Mouse (Mus musculus) heart, embryonic 13.5 days (tissue): ENCODE measurements around the gene Bag5. TPM values are rescaled to one million over a fixed set of nuclear protein-coding genes. Genes with fewer than 3 reads are reported as not detected.

Source experiments
- ATAC-seq: fragments of 200-750 bp; cut with Nextera tagmentation; 2 replicates; pipeline ENCODE4 v1.8.0; 2017; ENCODE audit warnings: moderate TSS enrichment; ENCODE audit not compliant: insufficient number of reproducible peaks, low FRiP score, low TSS enrichment; ENCODE audit errors: extremely low read depth
- H3K27ac ChIP-seq: fragments of 300-500 bp; sonication (generic); replicated peaks from 2 replicates; pipeline ENCODE4 v1.5.1; 2015; ENCODE audit warnings: moderate library complexity, mild to moderate bottlenecking, inconsistent platforms
- H3K27me3 ChIP-seq: fragments of 300-500 bp; sonication (generic); replicated peaks from 2 replicates; pipeline ENCODE4 v1.6.1; 2015; ENCODE audit warnings: mild to moderate bottlenecking, inconsistent platforms
- H3K36me3 ChIP-seq: fragments of 300-500 bp; sonication (generic); 2 replicates; pipeline ENCODE4 v1.6.1; 2015; ENCODE audit warnings: mild to moderate bottlenecking, inconsistent platforms
- H3K4me1 ChIP-seq: fragments of 300-500 bp; sonication (generic); 2 replicates; pipeline ENCODE4 v1.6.1; 2015; ENCODE audit warnings: inconsistent platforms
- H3K4me2 ChIP-seq: fragments of 300-500 bp; sonication (generic); 2 replicates; pipeline ENCODE4 v1.6.1; 2015; ENCODE audit warnings: inconsistent platforms, mild to moderate bottlenecking, moderate library complexity
- H3K4me3 ChIP-seq: fragments of 300-500 bp; sonication (generic); 2 replicates; pipeline ENCODE4 v1.5.1; 2015; ENCODE audit warnings: moderate library complexity, mild to moderate bottlenecking, inconsistent platforms
- H3K9ac ChIP-seq: fragments of 300-500 bp; sonication (generic); 2 replicates; pipeline ENCODE4 v1.6.1; 2015; ENCODE audit warnings: inconsistent platforms, mild to moderate bottlenecking, moderate library complexity
- H3K9me3 ChIP-seq: fragments of 300-500 bp; sonication (generic); 2 replicates; pipeline ENCODE4 v1.6.1; 2016; ENCODE audit warnings: inconsistent platforms
- WGBS: fragments of 180-500 bp; shearing (Covaris S2); methylation state at CpG from one replicate; pipeline ENCODE4 v1.1.7; 2015; ENCODE audit warnings: mixed read lengths; 5-methylcytosine and 5-hydroxymethylcytosine counted together
- polyA plus RNA-seq: library from polyadenylated mRNA; unstranded; fragments of >200 nt; fragmentation: Nextera tagmentation; extraction: Ambion mirVana; gene quantifications from 2 replicates; pipeline ENCODE4 v1.2.1, GENCODE M21; 2015

Gene Bag5
- polyA plus RNA-seq, 1 experiment from 2014 or later = 35.4 TPM

- Histone ChIP-seq H3K27me3 (no peaks in the 10 kb centered on the region), H3K9ac (peak overlapping the region; percentile 99), H3K4me2 (peak overlapping the region; percentile 85), H3K27ac (peak overlapping the region; percentile 80), H3K4me3 (peak overlapping the region; percentile 99), H3K4me1 (peaks cover 35% of the 10 kb centered on the region), H3K9me3 (no peaks in the 10 kb centered on the region), H3K36me3 (peaks cover 51% of the 10 kb centered on the region)
- WGBS = under 1% methylated on average over 32 of the region's 33 CpGs
- ATAC-seq = no peak; the same call in 1 of the 2 replicates
Measured at GRCm38 (mm10) chr12:111712476-111712875, 581 bp downstream of the Bag5 start.

- Histone ChIP-seq H3K4me1 (peaks cover 50% of the 10 kb centered on the region), H3K36me3 (peaks cover 45% of the 10 kb centered on the region), H3K9me3 (no peaks in the 10 kb centered on the region), H3K4me3 (no peak overlapping the region), H3K27me3 (no peaks in the 10 kb centered on the region), H3K4me2 (no peak overlapping the region), H3K27ac (no peak overlapping the region), H3K9ac (no peak overlapping the region)
- no peak for ATAC-seq
- WGBS = 75% methylated on average over 10 of the region's 10 CpGs
Measured at GRCm38 (mm10) chr12:111710091-111710490, 3.0 kb downstream of the Bag5 start.

DNA sequence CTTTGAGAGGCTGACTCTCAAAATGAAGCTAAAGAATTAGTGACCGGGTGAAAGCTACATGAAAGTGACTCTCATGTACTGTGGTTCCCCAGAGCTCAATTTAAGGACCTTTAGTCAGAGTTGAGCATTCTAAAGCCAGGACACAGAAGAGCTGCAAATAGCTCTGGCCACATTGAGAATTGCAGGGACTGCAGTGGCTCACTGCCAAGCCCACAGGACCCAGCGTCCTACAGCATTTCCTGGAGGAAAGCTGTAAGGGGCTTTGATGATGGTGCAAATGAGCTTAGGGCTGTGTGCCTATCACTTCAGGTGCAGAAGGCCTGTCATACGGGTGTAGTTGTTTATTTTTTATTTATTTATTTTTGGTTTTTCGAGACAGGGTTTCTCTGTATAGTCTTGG lies 4.9 kb downstream of the Bag5 start:
- Histone ChIP-seq H3K27ac (no peak overlapping the region), H3K4me1 (peaks cover 48% of the 10 kb centered on the region)

DNA sequence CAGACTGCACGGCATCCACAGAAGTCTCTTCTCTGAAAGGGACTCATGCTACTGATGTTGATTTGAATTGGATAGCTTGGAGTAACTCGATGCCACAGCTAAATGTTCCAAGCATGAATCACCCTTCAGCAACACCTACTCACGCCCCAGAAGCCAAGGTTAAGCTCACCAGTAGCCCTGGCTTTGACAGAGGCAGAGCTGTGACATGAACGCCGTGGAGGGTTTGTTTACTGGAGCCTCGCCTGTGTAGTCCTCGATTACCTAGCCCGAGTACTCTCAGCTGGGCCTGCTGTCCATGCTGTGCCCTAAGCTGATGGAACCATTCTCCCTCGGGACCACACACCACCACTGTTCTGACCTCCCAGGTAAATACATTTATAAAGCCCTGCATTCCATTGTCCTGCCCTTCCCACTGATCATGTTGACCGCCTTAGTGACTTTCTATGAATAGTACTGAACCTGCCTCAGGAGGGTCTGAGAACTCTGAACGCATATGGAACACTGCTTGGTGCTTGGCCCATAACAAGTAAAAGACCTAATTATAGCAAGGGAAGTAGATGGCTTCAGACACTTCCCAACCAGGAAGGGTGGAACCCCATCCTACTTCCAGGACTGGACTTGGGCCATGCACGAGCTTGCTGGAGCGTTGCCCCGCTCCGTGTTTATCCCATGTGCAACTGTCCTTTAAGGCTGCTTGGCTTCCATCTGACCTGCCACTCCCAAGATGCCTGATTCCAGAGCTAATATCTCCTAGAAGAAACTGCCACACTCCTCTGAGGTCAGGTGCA lies 7.7 kb downstream of the Bag5 start:
- no peaks in the 10 kb centered on the region for H3K9me3 ChIP-seq

More for the DNA sequence above, 4.9 kb downstream of the Bag5 start:
- Histone ChIP-seq H3K9me3 (no peaks in the 10 kb centered on the region), H3K4me2 (no peak overlapping the region), H3K9ac (peak overlapping the region; percentile 8; the same call in 1 of the 2 replicates), H3K4me3 (no peak overlapping the region), H3K36me3 (peaks cover 41% of the 10 kb centered on the region), H3K27me3 (no peaks in the 10 kb centered on the region)
- 58% methylated on average over 4 of the region's 4 CpGs for WGBS
- no peak for ATAC-seq

GRCm38 (mm10) chr12:111704609-111705008 lies 8.4 kb downstream of the Bag5 start:
- 36% methylated on average over 9 of the region's 9 CpGs for WGBS
- Histone ChIP-seq H3K9ac (peak overlapping the region; percentile 15), H3K9me3 (no peaks in the 10 kb centered on the region), H3K36me3 (peaks cover 25% of the 10 kb centered on the region), H3K27me3 (no peaks in the 10 kb centered on the region), H3K4me1 (peaks cover 32% of the 10 kb centered on the region), H3K27ac (peak overlapping the region; percentile 79), H3K4me2 (peak overlapping the region; percentile 22; the same call in 1 of the 2 replicates), H3K4me3 (no peak overlapping the region)
- 0 out of 2 replicates have a peak, but pooled peaks have one; percentile 48 for ATAC-seq

More for the DNA sequence above, 7.7 kb downstream of the Bag5 start:
- peaks cover 32% of the 10 kb centered on the region for H3K36me3 ChIP-seq
- peaks cover 32% of the 10 kb centered on the region for H3K4me1 ChIP-seq
- no peaks in the 10 kb centered on the region for H3K27me3 ChIP-seq
- 41% methylated on average over 15 of the region's 15 CpGs for WGBS
- peak overlapping the region; percentile 15; the same call in 1 of the 2 replicates for H3K9ac ChIP-seq
- peak overlapping the region; percentile 22 for H3K4me2 ChIP-seq
- peak overlapping the region; percentile 79 for H3K27ac ChIP-seq
- 0 out of 2 replicates have a peak, but pooled peaks have one; percentile 28 for ATAC-seq
- no peak overlapping the region for H3K4me3 ChIP-seq

DNA sequence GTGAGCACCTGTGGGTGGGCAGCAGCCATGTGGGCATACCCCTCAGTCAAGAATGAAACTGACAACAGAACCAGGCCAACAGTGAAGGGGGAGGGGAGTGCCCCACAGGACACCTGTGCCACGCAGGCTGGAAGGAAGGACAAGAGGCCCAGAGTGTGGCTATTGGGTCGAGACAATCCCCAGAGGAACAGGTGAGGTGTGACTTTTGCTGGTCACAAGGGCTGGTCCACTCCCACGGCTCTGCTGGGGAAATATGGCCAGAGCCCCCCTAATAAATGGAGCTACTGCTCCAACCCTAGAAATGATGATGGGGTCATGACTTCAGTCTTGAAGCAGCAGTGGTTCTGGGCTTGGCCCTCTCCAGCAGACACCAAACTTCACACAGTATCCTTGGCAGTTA lies 9.8 kb downstream of the Bag5 start:
- Histone ChIP-seq H3K27me3 (no peaks in the 10 kb centered on the region), H3K27ac (no peak overlapping the region), H3K9ac (no peak overlapping the region), H3K4me3 (no peak overlapping the region), H3K4me1 (peaks cover 36% of the 10 kb centered on the region), H3K9me3 (no peaks in the 10 kb centered on the region), H3K4me2 (no peak overlapping the region), H3K36me3 (peaks cover 13% of the 10 kb centered on the region)
- no peak for ATAC-seq
- WGBS = 70% methylated on average over 3 of the region's 3 CpGs

- no peak for ATAC-seq
- H3K4me3 ChIP-seq = no peak overlapping the region
- no peak overlapping the region for H3K27ac ChIP-seq
- no peak overlapping the region for H3K9ac ChIP-seq
- H3K36me3 ChIP-seq = no peaks in the 10 kb centered on the region
- H3K9me3 ChIP-seq = no peaks in the 10 kb centered on the region
- H3K27me3 ChIP-seq = no peaks in the 10 kb centered on the region
- peaks cover 26% of the 10 kb centered on the region for H3K4me1 ChIP-seq
- WGBS = 62% methylated on average over 9 of the region's 9 CpGs
- H3K4me2 ChIP-seq = no peak overlapping the region
Measured at GRCm38 (mm10) chr12:111700920-111701458, 12.1 kb downstream of the Bag5 start.

DNA sequence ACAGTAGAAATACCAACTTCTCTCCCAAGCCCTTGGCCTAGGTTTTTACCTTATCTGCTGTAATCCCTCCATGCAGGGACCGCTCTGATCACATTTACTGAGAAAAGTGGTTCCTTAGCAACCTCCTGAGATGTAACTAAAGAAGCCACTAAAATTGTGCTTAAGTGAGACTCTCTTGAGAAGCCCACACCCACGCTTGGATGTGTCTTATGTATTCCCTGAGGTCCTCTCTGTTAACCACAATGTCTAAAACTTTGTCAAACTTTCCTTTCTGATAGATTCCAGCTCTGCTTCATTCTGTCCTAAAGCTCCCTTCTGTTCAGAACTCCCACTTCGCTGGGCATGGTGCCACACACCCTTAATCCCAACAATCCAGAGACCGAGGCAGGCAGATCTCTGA lies 13.5 kb downstream of the Bag5 start:
- Histone ChIP-seq H3K4me3 (no peak overlapping the region), H3K27ac (no peak overlapping the region), H3K36me3 (no peaks in the 10 kb centered on the region), H3K9me3 (no peaks in the 10 kb centered on the region), H3K4me1 (peaks cover 22% of the 10 kb centered on the region), H3K4me2 (no peak overlapping the region), H3K27me3 (no peaks in the 10 kb centered on the region), H3K9ac (no peak overlapping the region)
- ATAC-seq = no peak
- 78% methylated on average over 4 of the region's 4 CpGs for WGBS

DNA sequence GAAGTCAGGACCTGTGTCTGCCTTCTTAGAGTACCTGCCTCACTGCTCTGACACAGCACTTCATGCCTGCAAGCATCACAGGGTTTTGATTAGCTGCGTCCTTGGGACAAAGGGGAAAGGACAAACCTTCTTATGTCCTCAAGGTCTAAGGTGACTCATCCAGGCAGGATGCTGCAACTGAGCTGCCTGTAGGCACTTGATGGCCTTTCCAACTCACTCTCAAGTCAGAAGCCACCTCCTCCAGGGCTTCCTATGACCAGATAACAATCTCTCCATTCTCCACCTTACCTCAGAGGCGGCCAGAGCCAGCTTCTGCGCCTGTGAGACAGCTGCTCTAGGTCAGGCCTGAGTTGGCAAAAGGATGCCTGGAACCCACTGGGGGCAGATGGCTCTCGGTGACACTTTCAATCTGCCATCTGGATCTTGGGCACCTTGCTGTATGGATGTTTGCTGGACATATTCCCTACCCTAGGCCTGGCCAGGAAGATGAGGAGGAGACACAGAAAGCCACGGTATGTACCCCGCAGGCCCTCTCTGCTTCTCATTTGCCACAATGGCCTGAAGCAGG lies 14.6 kb downstream of the Bag5 start:
- H3K27me3 ChIP-seq = no peaks in the 10 kb centered on the region
- 70% methylated on average over 6 of the region's 6 CpGs for whole genome bisulfite sequencing
- H3K4me2 ChIP-seq = no peak overlapping the region
- H3K9me3 ChIP-seq = no peaks in the 10 kb centered on the region
- no peak for ATAC-seq
- peaks cover 29% of the 10 kb centered on the region for H3K4me1 ChIP-seq
- no peak overlapping the region for H3K27ac ChIP-seq
- no peaks in the 10 kb centered on the region for H3K36me3 ChIP-seq
- H3K9ac ChIP-seq = peak overlapping the region; percentile 38
- H3K4me3 ChIP-seq = no peak overlapping the region

- no peak overlapping the region; the same call in 1 of the 2 replicates for H3K9ac ChIP-seq
Measured at GRCm38 (mm10) chr12:111697708-111698107, 15.3 kb downstream of the Bag5 start.

DNA sequence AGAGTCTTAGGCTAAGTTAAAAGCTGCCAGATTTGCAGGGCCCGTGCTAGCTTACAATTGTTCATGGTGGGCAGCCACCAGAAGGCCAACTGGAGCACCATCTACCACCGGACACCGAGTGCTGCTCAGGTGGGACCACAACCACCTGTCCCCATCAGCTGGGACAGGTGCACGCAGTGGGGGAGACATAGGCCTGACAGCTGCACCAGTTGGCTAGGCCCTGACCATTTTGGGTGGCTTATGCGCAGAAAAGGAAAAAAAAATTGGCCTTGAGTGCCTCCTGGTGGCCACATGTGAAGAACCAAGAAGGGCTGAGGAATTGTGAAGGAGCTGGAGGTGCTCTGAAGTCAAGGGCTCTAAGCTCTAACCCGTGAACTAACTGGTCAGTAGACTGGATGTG lies 16.8 kb downstream of the Bag5 start:
- peaks cover 47% of the 10 kb centered on the region for H3K4me1 ChIP-seq
- no peaks in the 10 kb centered on the region for H3K36me3 ChIP-seq
- 30% methylated on average over 6 of the region's 6 CpGs for WGBS
- H3K9me3 ChIP-seq = no peaks in the 10 kb centered on the region
- H3K27me3 ChIP-seq = no peaks in the 10 kb centered on the region
- no peak overlapping the region for H3K4me2 ChIP-seq
- no peak for ATAC-seq
- no peak overlapping the region for H3K4me3 ChIP-seq
- no peak overlapping the region for H3K27ac ChIP-seq
- H3K9ac ChIP-seq = peak overlapping the region; percentile 20; the same call in 1 of the 2 replicates

More at GRCm38 (mm10) chr12:111697708-111698107, 15.3 kb downstream of the Bag5 start:
- H3K27me3 ChIP-seq = no peaks in the 10 kb centered on the region
- no peak overlapping the region for H3K27ac ChIP-seq
- H3K4me2 ChIP-seq = no peak overlapping the region
- 61% methylated on average over 4 of the region's 4 CpGs for WGBS
- H3K9me3 ChIP-seq = no peaks in the 10 kb centered on the region
- H3K4me3 ChIP-seq = no peak overlapping the region
- peaks cover 36% of the 10 kb centered on the region for H3K4me1 ChIP-seq
- H3K36me3 ChIP-seq = no peaks in the 10 kb centered on the region
- no peak for ATAC-seq
